Mouse (Mus musculus) c-Kit-negative CD71-positive TER-119-positive erythroid progenitor cells, embryonic 14.5 days (primary cell): ENCODE data around the gene Cxadr.

Experiments used
- DNase-seq: peaks from one replicate; pipeline ENCODE4 v3.0.0-alpha.2; 2013; ENCODE audit warnings: low read depth, low spot score

The Cxadr gene

GRCm38 (mm10) chr16:78301183-78301830 lies at the start of gene Cxadr:
TSS of gene Cxadr (plus strand) at chr16:78301489.
- DNase-seq = no peak

DNA sequence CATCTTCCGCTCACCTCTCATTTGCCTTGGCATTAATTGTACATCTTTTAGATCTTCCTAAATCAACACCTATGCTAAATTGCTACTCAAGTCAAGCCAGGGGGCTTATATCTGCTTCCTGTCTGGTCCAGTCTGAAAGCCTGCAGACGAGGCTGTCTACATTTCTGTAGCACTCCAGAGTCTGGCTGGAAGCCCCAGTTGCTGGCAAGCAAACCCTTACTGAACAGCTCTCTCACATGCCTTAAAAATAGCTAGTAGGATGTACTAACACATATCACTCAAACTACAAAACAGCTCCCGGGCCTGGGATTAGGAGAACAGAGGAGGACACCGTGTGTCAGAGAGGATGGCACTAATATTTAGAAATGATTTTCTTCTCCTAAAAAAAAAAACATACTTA lies 42.3 kb upstream of the Cxadr start:
- no peak for DNase-seq

DNA sequence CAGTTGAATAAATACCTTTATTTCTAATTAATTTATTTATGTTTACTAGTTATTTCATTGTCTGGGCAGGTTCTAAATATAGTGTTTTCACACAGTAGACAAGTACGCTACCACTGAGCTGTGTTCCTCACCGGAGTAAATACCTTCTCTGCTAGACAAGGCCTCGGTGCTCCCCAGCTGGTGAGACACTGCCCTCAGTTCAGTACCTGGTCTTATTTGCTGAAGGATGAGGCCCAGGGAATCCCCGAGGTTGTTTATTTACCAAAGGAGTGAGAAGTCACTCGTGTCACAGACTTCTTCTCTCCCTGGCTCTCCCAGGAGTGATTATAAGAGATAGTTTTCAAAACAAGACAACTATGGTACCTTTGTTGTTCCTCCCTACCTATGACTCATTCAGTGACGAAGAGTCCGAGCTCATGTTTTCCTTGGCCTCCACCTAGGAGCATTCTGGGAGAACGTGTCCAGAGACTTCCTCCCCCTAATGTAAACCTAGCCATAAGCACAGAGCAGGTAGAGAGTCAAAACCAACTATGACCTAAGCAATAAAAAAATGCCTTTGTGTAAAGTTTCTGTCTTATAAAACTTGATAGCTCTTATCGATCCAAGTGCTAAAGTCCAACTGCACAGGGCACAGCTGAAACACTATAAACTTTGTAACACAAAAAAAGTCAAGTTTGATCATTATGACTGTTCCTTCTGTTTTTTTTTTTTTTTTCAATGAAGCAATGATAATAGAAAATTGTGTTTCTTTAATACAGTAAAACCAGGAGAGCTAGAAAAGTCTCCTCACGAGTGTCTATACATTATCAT lies 41.0 kb upstream of the Cxadr start:
- DNase-seq = no peak

DNA sequence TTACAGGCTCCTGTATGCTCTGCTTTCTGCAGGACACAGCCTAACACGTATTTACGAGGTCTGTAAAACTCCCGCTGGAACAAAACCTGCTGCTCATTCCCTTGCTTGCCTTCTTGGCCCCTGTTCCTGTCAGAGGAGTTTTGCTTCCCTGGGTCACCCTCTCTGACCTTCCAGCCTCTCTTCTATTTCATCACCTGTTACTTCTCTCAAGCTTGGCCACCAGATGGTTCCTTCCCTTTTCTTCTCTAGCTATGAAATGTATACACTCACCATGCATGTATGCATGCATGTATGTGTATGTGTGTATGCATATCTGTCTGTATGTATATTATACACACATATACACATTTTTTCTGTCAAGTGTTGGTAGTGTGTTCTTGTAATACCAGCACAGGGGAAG lies 39.8 kb upstream of the Cxadr start:
- DNase-seq = no peak

DNA sequence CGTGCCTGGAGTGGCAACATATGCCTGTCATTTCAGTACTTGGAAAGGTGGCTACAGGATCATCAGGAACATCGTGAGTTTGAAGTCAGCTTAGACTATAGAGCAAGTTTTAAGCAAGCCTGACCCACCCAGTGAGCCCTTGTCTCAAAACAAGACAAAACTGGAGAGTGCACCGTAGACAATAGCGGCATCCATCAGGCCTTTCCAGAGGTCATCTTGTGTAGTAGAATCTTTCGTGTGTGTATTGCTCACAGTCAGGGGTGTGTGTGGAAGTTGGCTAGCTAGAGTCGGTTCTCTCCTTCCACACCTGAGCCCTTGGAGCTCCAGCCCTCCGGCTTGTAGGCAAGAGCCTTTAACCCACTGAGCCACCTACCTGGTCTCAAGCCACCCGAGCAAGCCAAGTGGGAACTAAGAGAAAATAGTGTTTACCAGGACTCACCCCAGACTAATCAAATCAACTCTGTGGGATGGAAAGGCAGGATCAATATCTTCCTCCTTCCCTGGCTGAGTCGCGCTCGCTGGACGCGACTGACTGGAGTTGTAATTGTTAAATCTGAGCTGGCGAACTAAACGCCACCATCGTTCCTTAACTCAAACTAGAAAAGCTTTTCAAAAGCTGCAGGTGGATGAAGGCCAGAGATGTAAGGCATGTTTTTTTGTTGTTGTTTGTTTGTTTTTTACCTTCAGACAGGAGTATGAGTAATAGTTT lies 36.7 kb upstream of the Cxadr start:
- DNase-seq = no peak

GRCm38 (mm10) chr16:78265151-78265590 lies 36.1 kb upstream of the Cxadr start:
- no peak for DNase-seq

- DNase-seq = no peak
Observed at GRCm38 (mm10) chr16:78265826-78266225, 35.5 kb upstream of the Cxadr start.

DNA sequence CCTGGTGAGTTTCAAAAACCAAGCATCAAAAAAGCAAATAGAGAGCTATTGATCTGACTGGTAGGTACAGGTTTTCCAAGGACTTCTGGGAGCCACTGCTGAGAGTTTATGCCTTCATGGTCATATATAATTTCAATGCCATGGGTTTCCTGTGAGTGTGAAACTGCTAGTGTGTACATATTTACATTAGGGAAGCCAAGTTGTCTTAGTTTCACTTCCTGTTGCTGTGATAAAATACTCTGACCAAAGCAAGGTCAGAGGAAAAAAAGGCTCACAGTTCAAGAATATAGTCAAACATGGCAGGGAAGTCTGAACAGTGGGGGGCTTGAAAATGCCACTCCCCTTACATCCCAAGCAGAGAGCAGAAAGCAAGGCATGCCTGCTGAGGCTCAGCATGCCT lies 33.8 kb upstream of the Cxadr start:
- no peak for DNase-seq

DNA sequence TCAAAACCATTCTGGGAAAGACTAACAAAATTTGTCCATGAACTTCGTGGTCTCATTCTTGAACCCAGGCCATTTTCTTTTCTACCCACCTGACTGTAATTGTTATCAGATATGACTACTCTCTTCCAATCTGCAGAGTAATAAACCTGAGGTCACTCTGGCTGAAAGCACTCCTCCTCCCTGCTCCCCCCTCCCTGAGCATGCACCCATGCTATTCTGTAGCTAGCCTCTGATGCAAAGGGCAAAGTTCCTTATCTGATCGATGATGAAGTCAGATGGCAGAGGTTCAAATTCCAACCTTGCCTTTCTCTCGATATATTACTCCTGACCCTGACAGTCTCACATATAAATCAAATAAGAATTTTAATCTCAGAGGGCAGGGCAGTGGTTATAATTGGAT lies 33.1 kb upstream of the Cxadr start:
- DNase-seq = no peak

- DNase-seq = no peak
Observed at GRCm38 (mm10) chr16:78274825-78275455, 26.3 kb upstream of the Cxadr start.

DNA sequence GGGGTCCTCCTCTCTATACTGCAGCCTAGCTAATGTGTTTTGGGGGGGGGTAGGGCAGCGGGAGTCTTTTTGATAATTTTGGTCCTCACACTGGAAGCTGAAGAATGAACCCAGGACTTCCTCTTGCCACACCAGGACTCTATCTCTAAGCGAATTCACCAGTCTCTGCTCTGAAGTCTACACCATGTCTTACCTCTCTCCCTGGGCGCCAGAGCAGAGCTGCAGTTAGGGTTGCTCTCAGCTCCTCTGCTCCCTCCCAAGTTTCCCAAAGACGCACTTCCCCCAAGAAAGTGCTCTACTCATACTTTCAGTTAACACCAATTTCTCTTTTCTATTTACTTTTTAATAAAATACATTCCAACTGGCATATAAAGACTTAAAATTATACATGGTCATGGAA lies 23.7 kb upstream of the Cxadr start:
- no peak for DNase-seq

GRCm38 (mm10) chr16:78280093-78280881 lies 21.0 kb upstream of the Cxadr start:
- DNase-seq = no peak

DNA sequence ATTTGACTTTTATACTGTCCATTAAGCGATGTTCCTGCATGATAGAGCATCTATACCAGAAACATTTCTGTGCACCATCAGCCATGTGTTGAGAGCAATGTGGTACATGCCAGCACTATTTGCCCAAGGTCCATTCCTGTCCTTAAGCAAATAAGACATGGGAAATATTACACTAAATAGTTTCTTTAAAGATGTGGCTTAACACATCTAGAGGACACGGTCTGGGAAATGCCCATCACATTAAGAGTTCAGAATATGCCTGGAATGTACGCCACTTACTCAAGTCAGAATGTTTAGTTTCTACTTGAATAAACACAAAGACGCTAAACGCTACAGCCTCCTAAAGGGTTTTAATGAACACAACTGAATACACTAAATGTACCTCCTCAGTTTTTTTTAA lies 18.1 kb upstream of the Cxadr start:
- DNase-seq = no peak

GRCm38 (mm10) chr16:78294051-78294450 lies 7.2 kb upstream of the Cxadr start:
- DNase-seq = no peak

DNA sequence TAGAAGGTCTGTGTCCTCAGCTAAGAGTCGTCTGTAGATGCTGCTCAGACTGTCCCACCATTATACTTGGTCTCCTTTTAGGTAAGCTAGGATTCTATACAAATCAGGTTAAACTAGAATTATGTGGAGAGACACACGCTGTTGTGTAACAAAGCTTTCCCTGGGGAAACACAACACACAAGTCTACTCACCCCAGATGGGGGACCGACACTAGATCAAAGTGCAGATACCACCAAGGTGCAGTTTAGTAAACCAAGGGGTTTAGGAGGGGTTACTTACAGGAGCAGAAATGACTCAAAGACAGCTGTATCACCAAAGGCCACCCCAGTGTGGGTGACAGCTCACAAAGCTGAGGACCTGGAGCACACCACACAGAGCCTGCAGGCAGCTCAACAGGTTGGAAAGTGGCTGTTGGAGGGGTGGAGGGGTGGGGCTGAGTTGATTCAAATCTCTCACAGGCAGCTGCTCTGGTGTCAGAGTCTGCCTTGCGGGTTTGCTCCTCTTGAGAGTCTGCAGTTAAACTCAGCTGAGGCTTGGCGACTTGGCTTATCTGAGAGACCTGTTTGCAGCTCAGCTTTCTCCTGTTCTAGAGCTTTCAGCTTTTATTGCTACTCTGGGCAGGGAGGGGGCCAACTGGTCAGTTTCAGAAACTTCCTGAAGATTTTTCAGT lies 6.5 kb upstream of the Cxadr start:
- DNase-seq = no peak

DNA sequence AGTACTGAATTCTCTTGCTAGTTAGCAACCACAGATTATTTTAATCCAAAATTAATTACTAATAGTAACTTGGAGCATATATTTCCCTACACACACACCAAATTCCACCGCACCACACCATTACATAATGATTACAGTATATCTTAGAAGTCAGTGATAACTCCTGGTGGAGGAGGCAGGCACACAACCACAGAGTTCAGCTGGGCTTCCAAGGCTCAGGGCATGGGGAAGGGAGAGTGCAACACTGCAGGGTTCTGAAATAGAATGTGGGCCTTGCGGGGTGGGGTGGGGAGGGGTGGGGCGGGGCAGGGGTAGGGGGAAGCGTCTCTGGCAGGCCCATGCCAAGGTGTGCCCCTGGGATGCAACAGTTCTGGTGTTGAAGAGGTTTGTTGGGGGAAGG lies 5.7 kb upstream of the Cxadr start:
- DNase-seq = no peak

- DNase-seq = no peak
Observed at GRCm38 (mm10) chr16:78296114-78296513, 5.2 kb upstream of the Cxadr start.

DNA sequence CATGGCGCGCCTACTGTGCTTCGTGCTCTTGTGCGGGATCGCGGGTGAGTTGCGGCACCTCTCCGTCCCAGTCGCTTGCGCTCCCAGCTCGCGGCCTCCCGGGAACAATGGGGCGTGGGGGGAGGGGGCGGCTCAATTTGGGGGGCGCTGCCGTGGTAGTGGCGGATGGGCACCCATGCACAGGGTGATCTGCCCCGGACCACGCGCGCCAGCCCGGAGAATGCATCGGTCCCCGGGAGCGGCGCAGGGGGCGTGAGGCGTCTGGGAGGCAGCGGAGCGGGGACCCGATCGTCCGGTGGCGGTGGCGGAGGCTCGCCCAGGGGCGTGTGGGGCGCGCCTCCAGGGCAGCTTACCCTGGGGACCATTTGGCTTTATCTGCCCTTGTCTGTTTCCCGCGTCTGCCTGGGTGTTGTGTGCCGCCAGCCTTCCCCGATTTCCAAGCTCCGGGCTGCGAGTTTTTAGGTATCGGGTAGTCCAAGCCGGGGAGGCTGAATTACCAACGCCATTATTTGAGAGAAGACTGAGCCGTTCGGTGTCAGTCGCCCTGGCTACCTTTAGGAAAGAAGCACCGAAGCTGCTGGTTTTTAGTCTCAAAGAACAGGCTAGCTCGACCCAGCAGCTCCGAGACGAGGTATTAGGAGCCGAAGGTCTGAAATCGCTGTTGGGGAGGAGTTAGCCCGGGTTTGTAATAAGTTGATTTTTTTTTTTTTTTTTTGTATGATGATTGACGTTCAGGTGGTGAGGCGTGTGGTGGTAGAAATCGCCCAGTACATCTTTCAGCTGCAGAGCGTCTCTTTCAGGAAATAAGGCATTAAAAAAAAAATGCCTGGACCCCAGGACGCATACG lies 765 bp downstream of the Cxadr start:
- no peak for DNase-seq

- no peak for DNase-seq
Observed at GRCm38 (mm10) chr16:78302678-78303050, 1.4 kb downstream of the Cxadr start.

- DNase-seq = no peak
Observed at GRCm38 (mm10) chr16:78305606-78306100, 4.4 kb downstream of the Cxadr start.
